Mouse (Mus musculus) retina, adult 2 months (tissue): ENCODE measurements at regions not wholly inside any gene's neighbourhood (a gene's known extent, or its start where the extent isn't known, plus 50 kb on each side); places are given as distances from the start of the nearest gene placed in this dataset.

Experiments used
- DNase-seq: peaks from one replicate; pipeline ENCODE4 v3.0.0-alpha.2; 2012; ENCODE audit warnings: low read depth, low spot score

- peak; percentile 33 for DNase-seq
These were observed 88.1 kb upstream of the Usp51 start for GRCm38 (mm10) chrX:152918212-152918611.

- no peak for DNase-seq
These were observed 79.3 kb upstream of the Usp51 start for GRCm38 (mm10) chrX:152926991-152927390.

- DNase-seq: no peak
These were observed 60.1 kb upstream of the Usp51 start for GRCm38 (mm10) chrX:152946201-152946600.
